Mouse (Mus musculus): ENCODE data around the gene Hba-a1.
"Not testable (repeated sequence)": the region's sequence is repeated elsewhere in the genome, so short reads cannot be mapped to it uniquely, and the experiment has no call there.

Gene Hba-a1

GRCm38 (mm10) chr11:32262674-32263415 is 20.5 kb upstream of the Hba-a1 start:
- DNase-seq (ENCODE audit: low spot score in 2 of 2), result no peak

GRCm38 (mm10) chr11:32265117-32265738 is 18.1 kb upstream of the Hba-a1 start:
- no peak for DNase-seq (ENCODE audit: low spot score in 2 of 2)

GRCm38 (mm10) chr11:32266194-32266593 is 17.1 kb upstream of the Hba-a1 start:
- DNase-seq (ENCODE audit: low spot score in 2 of 2), result no peak

- DNase-seq (ENCODE audit: low spot score in 2 of 2), result no peak
Measured at GRCm38 (mm10) chr11:32266776-32267175, 16.5 kb upstream of the Hba-a1 start.

- DNase-seq (ENCODE audit: low spot score in 2 of 2), result peak; percentile 97 to 98
Measured at GRCm38 (mm10) chr11:32267188-32267884, 16.0 kb upstream of the Hba-a1 start, which contains the start of gene Nprl3. TSS of gene Nprl3 (minus strand) at chr11:32267707.

GRCm38 (mm10) chr11:32267964-32268363 is 15.3 kb upstream of the Hba-a1 start:
- DNase-seq (ENCODE audit: low spot score in 2 of 2), result no peak

GRCm38 (mm10) chr11:32268952-32269351 is 14.4 kb upstream of the Hba-a1 start:
- no peak for DNase-seq (ENCODE audit: low spot score in 2 of 2)

- DNase-seq (ENCODE audit: low spot score in 2 of 2), result no peak
Measured at GRCm38 (mm10) chr11:32271178-32271577, 12.1 kb upstream of the Hba-a1 start.

- DNase-seq (ENCODE audit: low spot score in 2 of 2), result no peak
Measured at GRCm38 (mm10) chr11:32276347-32276746, 7.0 kb upstream of the Hba-a1 start, which contains the start of gene Hba-x. TSS of gene Hba-x (plus strand) at chr11:32276400.

GRCm38 (mm10) chr11:32277736-32278457 is 5.4 kb upstream of the Hba-a1 start:
- no peak for DNase-seq (ENCODE audit: low spot score in 2 of 2)

GRCm38 (mm10) chr11:32278458-32278957 is 4.8 kb upstream of the Hba-a1 start:
- no peak for DNase-seq (ENCODE audit: low spot score in 2 of 2)

- no peak for DNase-seq (ENCODE audit: low spot score in 2 of 2)
Measured at GRCm38 (mm10) chr11:32280646-32281045, 2.7 kb upstream of the Hba-a1 start.

GRCm38 (mm10) chr11:32281416-32282144 is 1.7 kb upstream of the Hba-a1 start:
- no peak for DNase-seq (ENCODE audit: low spot score in 2 of 2)

GRCm38 (mm10) chr11:32284582-32284981 is 1.3 kb downstream of the Hba-a1 start:
- not testable (repeated sequence) for DNase-seq (ENCODE audit: low spot score in 2 of 2)

- DNase-seq (ENCODE audit: low spot score in 2 of 2), result no peak
Measured at GRCm38 (mm10) chr11:32285031-32285775, 1.9 kb downstream of the Hba-a1 start.

- DNase-seq (ENCODE audit: low spot score in 2 of 2), result not testable (repeated sequence)
Measured at GRCm38 (mm10) chr11:32285887-32286286, 2.6 kb downstream of the Hba-a1 start.

- DNase-seq (ENCODE audit: low spot score in 2 of 2), result peak; percentile 86 to 87
Measured at GRCm38 (mm10) chr11:32286695-32287492, 3.6 kb downstream of the Hba-a1 start, which contains the start of gene Hbq1b. TSS of gene Hbq1b (plus strand) at chr11:32286965.

GRCm38 (mm10) chr11:32287493-32287825 is 4.1 kb downstream of the Hba-a1 start:
- no peak for DNase-seq (ENCODE audit: low spot score in 2 of 2)

- DNase-seq (ENCODE audit: low spot score in 2 of 2), result not testable (repeated sequence)
Measured at GRCm38 (mm10) chr11:32292819-32293218, 9.5 kb downstream of the Hba-a1 start.
